Comparison of ENCODE assay signal across 31 mouse cellular contexts in the genomic region with DNA sequence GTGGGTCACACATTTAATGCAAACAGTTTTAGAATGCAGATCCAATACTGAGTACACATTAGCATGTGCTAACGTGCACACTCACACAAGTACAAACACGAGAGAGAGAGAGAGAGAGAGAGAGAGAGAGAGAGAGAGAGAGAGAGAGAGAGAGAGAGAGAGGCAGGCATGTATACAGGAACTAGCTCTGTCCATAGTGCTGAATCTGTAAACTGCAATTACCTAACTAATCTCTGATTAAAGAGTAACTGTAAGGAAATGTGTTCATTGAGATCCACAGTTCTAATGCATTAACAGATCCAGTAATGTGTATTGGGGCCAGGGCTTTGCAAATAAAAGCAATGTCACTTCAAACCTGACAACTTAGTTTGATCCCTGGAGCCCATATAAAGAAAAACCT. TPM values are rescaled to one million over a fixed set of nuclear protein-coding genes. Genes with fewer than 3 reads are reported as not detected.
DNase-seq lines count a peak whose midpoint lies in the region; ATAC-seq and TF ChIP-seq lines count a peak whose summit lies in the region.
"Had no signal": no experiment of that assay in that cellular context is flagged by ENCODE, and none has a peak within 500 bp of the region (broad histone marks: within the 10 kb centered on the region; RNA-seq: fewer than 3 reads in every experiment).

No protein-coding gene starts in this region.

- DNase-seq in kidney, adult 9 months: peak; percentile 17
- no peak for DNase-seq in kidney, adult 11 months
- DNase-seq in lung, embryonic 14.5 days: peak; percentile 77
- DNase-seq in lung, postnatal 10 days: no peak
- DNase-seq in embryo, embryonic 11 days: peak; percentile 54
- peak; percentile 25 for DNase-seq in forelimb bud, embryonic 11.5 days (ENCODE audit: low read depth, low spot score)
- no peak for DNase-seq in left cerebral cortex, adult 11 months (ENCODE audit: low spot score)
- DNase-seq: adrenal gland, adult 8-10 months; adrenal gland, postnatal 25 days; cerebellum, adult 11-12 months; cerebellum, adult 8-10 months; cerebellum, postnatal 10 days; cerebellum, postnatal 36 days; gastrocnemius, adult 2 months; gastrocnemius, postnatal 14 days; heart, adult 11 months had no signal

- no peaks in the 10 kb centered on the region for H3K4me1 ChIP-seq in lung, embryonic 14.5 days (ENCODE audit: insufficient read depth)
- H3K4me1 ChIP-seq: embryonic facial prominence, embryonic 13.5 days; intestine, embryonic 15.5 days had no signal

- H3K27me3 ChIP-seq in lung, embryonic 14.5 days (ENCODE audit: insufficient read depth, low read length): no peaks in the 10 kb centered on the region
- H3K27me3 ChIP-seq: forebrain, embryonic 13.5 days; hindbrain, embryonic 12.5 days; intestine, embryonic 15.5 days had no signal

- H3K4me3 ChIP-seq in lung, embryonic 14.5 days (ENCODE audit: low read depth, low read length): no peak overlapping the region
- H3K4me3 ChIP-seq: embryonic facial prominence, embryonic 13.5 days; forebrain, embryonic 10.5 days; forebrain, embryonic 13.5 days; gastrocnemius, adult 2 months; hindbrain, embryonic 12.5 days; intestine, embryonic 15.5 days had no signal

- no peak overlapping the region for H3K27ac ChIP-seq in lung, embryonic 14.5 days (ENCODE audit: low read depth)
- H3K27ac ChIP-seq: embryonic facial prominence, embryonic 13.5 days; forebrain, embryonic 10.5 days; forebrain, embryonic 13.5 days; gastrocnemius, adult 2 months; hindbrain, embryonic 12.5 days; intestine, embryonic 15.5 days had no signal

- H3K9me3 ChIP-seq in lung, embryonic 14.5 days (ENCODE audit: low read depth, low read length): no peaks in the 10 kb centered on the region
- H3K9me3 ChIP-seq: embryonic facial prominence, embryonic 13.5 days; forebrain, embryonic 10.5 days; forebrain, embryonic 13.5 days; hindbrain, embryonic 12.5 days; intestine, embryonic 15.5 days had no signal

- no peak overlapping the region for H3K9ac ChIP-seq in lung, embryonic 14.5 days
- H3K9ac ChIP-seq: embryonic facial prominence, embryonic 13.5 days; forebrain, embryonic 13.5 days; hindbrain, embryonic 12.5 days; intestine, embryonic 15.5 days had no signal

- TF ChIP-seq CTCF in lung, embryonic 14.5 days (IDR thresholded peaks at IDR 0.05; ENCODE audit: low read depth): no peak

- WGBS in lung, embryonic 14.5 days: 20% methylated on average over 2 of the region's 2 CpGs

- no peak overlapping the region for H3K4me2 ChIP-seq in lung, embryonic 14.5 days
- H3K4me2 ChIP-seq: embryonic facial prominence, embryonic 13.5 days; forebrain, embryonic 13.5 days; heart, embryonic 11.5 days; hindbrain, embryonic 12.5 days; intestine, embryonic 15.5 days had no signal

- H3K36me3 ChIP-seq in lung, embryonic 14.5 days (ENCODE audit: insufficient read depth): no peaks in the 10 kb centered on the region
- H3K36me3 ChIP-seq: embryonic facial prominence, embryonic 13.5 days; forebrain, embryonic 10.5 days; hindbrain, embryonic 12.5 days; intestine, embryonic 15.5 days had no signal

- ATAC-seq in lung, embryonic 14.5 days (ENCODE audit: insufficient read depth): no peak
- ATAC-seq: activated CD4-positive, CD25-positive, alpha-beta regulatory T cell, adult 4 months; forebrain, embryonic 13.5 days; forebrain, embryonic 16.5 days; hindbrain, embryonic 16.5 days; intestine, embryonic 15.5 days had no signal

RNA-seq across cellular contexts. Expression of gene Hmgb4, which starts 15.6 kb away (rescaled TPM):
- polyA plus RNA-seq in lung, embryonic 14.5 days (2014; fragmentation: Nextera tagmentation; extraction: Ambion mirVana): not detected in 2 replicates
- polyA plus RNA-seq: activated CD4-positive, CD25-positive, alpha-beta regulatory T cell, adult 4 months; brain, embryonic 14.5 days; C2C12; cortical plate, adult 2 months; embryonic facial prominence, embryonic 13.5 days; forebrain, embryonic 10.5 days; forebrain, embryonic 13.5 days; forebrain, embryonic 16.5 days; frontal cortex, adult 2 months; heart, embryonic 11.5 days; heart, embryonic 14.5 days; heart, postnatal 0 days; hindbrain, embryonic 12.5 days; hindbrain, embryonic 16.5 days; intestine, embryonic 15.5 days had no signal

Comparison
In these comparisons a context has a peak if more than half of its experiments do, and no peak if none do; other contexts are left out.
1. DNase-seq: peak in kidney, adult 9 months (single experiment), lung, embryonic 14.5 days (single experiment), embryo, embryonic 11 days (single experiment) and forelimb bud, embryonic 11.5 days (single experiment); none in kidney, adult 11 months (single experiment), lung, postnatal 10 days (single experiment) and left cerebral cortex, adult 11 months (single experiment).